Mouse (Mus musculus) myocyte (in vitro differentiated cells): ENCODE measurements at regions not wholly inside any gene's neighbourhood (a gene's known extent, or its start where the extent isn't known, plus 50 kb on each side); places are given as distances from the start of the nearest gene placed in this dataset.

Experiments
- H3K27me3 ChIP-seq: one replicate; pipeline ENCODE4 v1.6.1; 2011; ENCODE audit not compliant: control insufficient read depth, insufficient read depth, insufficient read length
- H3K36me3 ChIP-seq: one replicate; pipeline ENCODE4 v1.6.1; 2011; ENCODE audit not compliant: control insufficient read depth, insufficient read depth
- H3K4me2 ChIP-seq: one replicate; pipeline ENCODE4 v1.6.1; 2011; ENCODE audit warnings: low read depth, control low read depth
- H3K4me3 ChIP-seq: one replicate; pipeline ENCODE4 v1.5.1; 2011; ENCODE audit warnings: mild to moderate bottlenecking, control low read depth, moderate library complexity
- H3K79me2 ChIP-seq: one replicate; pipeline ENCODE4 v1.6.1; 2011; ENCODE audit not compliant: control insufficient read depth, insufficient read depth
- H3ac ChIP-seq: one replicate; pipeline ENCODE4 v1.6.1; 2011; ENCODE audit not compliant: control insufficient read depth, insufficient read length
- CEBPB ChIP-seq: IDR thresholded peaks from 2 replicates; pipeline ENCODE4 v1.6.1; 2011; ENCODE audit warnings: mild to moderate bottlenecking, moderate library complexity; ENCODE audit not compliant: poor library complexity, insufficient read depth, severe bottlenecking
- E2F4 ChIP-seq: IDR thresholded peaks from one replicate; pipeline ENCODE4 v1.6.1; 2011; ENCODE audit warnings: mild to moderate bottlenecking, control low read depth, moderate library complexity; ENCODE audit not compliant: insufficient read depth
- MAX ChIP-seq: IDR thresholded peaks from one replicate; pipeline ENCODE4 v1.6.1; 2011; ENCODE audit warnings: low read depth, mild to moderate bottlenecking, control low read depth
- MYOD1 ChIP-seq, 3 experiments: IDR thresholded peaks; one replicate each; pipeline ENCODE4 v1.6.1; 2011; ENCODE audit warnings: control low read depth in 2 of 3, low read depth in 2 of 3, mild to moderate bottlenecking in 2 of 3, moderate library complexity in 1 of 3; ENCODE audit not compliant: insufficient read length in 2 of 3, control insufficient read depth in 1 of 3
- MYOG ChIP-seq, 3 experiments: IDR thresholded peaks; one replicate each; pipeline ENCODE4 v1.6.1; 2011; ENCODE audit warnings: control low read depth in 2 of 3, low read depth in 2 of 3, mild to moderate bottlenecking in 2 of 3; ENCODE audit not compliant: insufficient read length in 2 of 3, control insufficient read depth in 1 of 3, insufficient read depth in 1 of 3
- POLR2A ChIP-seq: IDR thresholded peaks from one replicate; pipeline ENCODE4 v1.6.1; 2011; ENCODE audit warnings: low read depth, mild to moderate bottlenecking, control low read depth, moderate library complexity; ENCODE audit not compliant: insufficient read length
- POLR2AphosphoS2 ChIP-seq: IDR thresholded peaks from one replicate; pipeline ENCODE4 v1.6.1; 2011; ENCODE audit warnings: low read depth, control low read depth; ENCODE audit not compliant: insufficient read length
- REST ChIP-seq: IDR thresholded peaks from one replicate; pipeline ENCODE4 v1.6.1; 2011; ENCODE audit warnings: mild to moderate bottlenecking, control low read depth, moderate library complexity; ENCODE audit not compliant: insufficient read depth, insufficient read length
- SRF ChIP-seq: IDR thresholded peaks from one replicate; pipeline ENCODE4 v1.6.1; 2011; ENCODE audit warnings: low read depth; ENCODE audit not compliant: control insufficient read depth, insufficient read length
- TCF12 ChIP-seq: IDR thresholded peaks from one replicate; pipeline ENCODE4 v1.6.1; 2011; ENCODE audit warnings: mild to moderate bottlenecking, control low read depth; ENCODE audit not compliant: poor library complexity, insufficient read depth, severe bottlenecking
- TCF3 ChIP-seq: IDR thresholded peaks from one replicate; pipeline ENCODE4 v1.6.1; 2011; ENCODE audit warnings: low read depth, control low read depth; ENCODE audit not compliant: insufficient read length
- USF1 ChIP-seq: IDR thresholded peaks from one replicate; pipeline ENCODE4 v1.6.1; 2011; ENCODE audit warnings: low read depth, mild to moderate bottlenecking, control low read depth, moderate library complexity

DNA sequence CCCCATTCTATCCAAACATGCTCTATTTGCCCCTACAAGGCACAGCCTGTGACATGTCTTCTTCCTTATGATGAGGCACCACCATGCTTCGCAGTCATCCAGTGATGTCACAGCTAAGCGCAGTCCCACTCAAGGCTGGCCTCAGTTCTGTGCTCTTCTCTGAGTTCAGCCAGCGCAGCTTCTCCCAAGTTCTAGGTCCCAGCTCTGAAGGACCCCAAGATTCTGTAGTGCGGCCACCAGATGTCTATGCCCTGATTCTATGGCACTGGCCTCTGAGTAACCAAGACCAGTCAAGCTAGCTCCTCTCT is 443.2 kb upstream of the Smim15 start:
- no peak overlapping the region for H3ac ChIP-seq
- no peak for TF ChIP-seq E2F4
- TF ChIP-seq TCF3 = no peak
- no peak for TF ChIP-seq TCF12
- no peak for TF ChIP-seq POLR2AphosphoS2
- no peak for TF ChIP-seq REST
- TF ChIP-seq SRF = no peak
- no peak for TF ChIP-seq POLR2A
- no peak for TF ChIP-seq MAX
- TF ChIP-seq MYOG (IDR thresholded peaks at IDR 0.05; ENCODE audit: control insufficient read depth in 1 of 3, insufficient read depth in 1 of 3, insufficient read length in 2 of 3, low read depth in 2 of 3) = no peak
- TF ChIP-seq MYOD1 (IDR thresholded peaks at IDR 0.05; ENCODE audit: control insufficient read depth in 1 of 3, insufficient read length in 2 of 3, low read depth in 2 of 3) = no peak
- TF ChIP-seq USF1 = no peak
- TF ChIP-seq CEBPB = no peak
- H3K36me3 ChIP-seq = no peaks in the 10 kb centered on the region
- no peaks in the 10 kb centered on the region for H3K79me2 ChIP-seq
- no peak overlapping the region for H3K4me2 ChIP-seq
- no peak overlapping the region for H3K4me3 ChIP-seq
- H3K27me3 ChIP-seq = no peaks in the 10 kb centered on the region

DNA sequence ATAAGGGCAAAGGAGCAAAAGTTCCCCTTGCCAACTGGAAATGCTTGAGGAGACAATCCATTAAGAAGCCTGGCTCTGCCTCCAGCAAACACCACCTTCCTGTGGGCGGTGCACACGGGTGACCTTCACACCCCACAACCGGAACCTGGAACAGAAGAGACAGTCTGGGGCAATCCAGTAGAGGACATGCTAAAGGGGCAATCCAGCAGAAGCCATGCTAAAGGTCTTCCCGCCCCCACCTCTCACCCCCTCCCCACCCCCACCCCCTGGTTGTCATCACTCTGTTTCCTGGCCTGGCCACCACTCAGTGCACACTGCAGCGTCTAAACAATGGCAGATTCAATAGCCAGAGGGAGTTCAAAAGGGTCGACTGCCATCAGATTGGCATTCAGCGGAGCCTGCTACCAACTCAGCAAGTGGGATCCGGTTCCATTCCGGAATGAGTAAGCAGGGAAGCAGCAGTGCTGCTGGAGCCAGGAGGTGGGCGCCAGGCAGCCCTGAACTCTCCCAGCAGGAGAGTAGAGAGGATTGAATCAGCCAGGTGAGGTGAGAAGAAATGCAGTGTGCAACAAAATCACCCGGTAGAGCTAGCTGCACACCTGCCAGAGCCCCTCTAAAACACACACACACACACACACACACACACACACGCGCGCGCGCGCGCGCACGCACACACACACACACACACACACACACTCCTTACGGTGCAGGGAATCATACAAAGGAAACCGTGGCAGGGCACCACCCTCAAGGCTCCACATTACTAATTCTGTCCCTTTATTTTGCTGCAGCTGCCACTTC is 443.7 kb upstream of the Smim15 start:
- Histone ChIP-seq H3ac (no peak overlapping the region), H3K27me3 (no peaks in the 10 kb centered on the region), H3K36me3 (no peaks in the 10 kb centered on the region), H3K4me2 (no peak overlapping the region), H3K79me2 (no peaks in the 10 kb centered on the region), H3K4me3 (no peak overlapping the region)
- TF ChIP-seq POLR2A (no peak), TCF3 (no peak), SRF (no peak), E2F4 (no peak), MAX (no peak), POLR2AphosphoS2 (no peak), CEBPB (no peak), MYOG (IDR thresholded peaks at IDR 0.05; ENCODE audit: control insufficient read depth in 1 of 3, insufficient read depth in 1 of 3, insufficient read length in 2 of 3, low read depth in 2 of 3) (no peak), USF1 (no peak), REST (no peak), TCF12 (no peak), MYOD1 (IDR thresholded peaks at IDR 0.05; ENCODE audit: control insufficient read depth in 1 of 3, insufficient read length in 2 of 3, low read depth in 2 of 3) (no peak)

DNA sequence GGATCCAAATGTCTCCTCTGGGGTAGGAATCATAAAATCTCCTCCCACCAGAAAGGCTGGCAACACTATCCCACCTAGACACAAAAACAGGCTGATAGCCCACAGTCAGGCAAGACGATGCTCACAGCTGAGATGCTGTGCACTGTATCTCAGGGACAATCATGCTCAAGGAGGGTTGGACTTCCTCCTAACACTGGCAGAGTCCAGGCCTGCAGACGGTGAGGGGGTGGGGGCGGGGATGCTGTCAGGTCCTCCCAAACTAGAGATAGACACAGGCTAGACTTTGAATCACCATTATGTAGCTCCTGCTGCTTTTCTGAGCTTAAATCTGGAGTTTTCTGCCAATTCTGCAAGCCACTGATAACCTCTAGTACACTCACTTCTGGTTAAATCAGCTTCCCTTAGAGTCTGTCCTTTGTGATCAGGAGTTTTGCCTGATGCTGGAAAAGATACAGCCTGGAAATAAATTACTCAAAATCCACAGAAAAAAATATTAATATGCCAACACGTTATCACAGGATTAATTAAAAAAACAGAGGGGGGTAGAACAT is 445.1 kb upstream of the Smim15 start:
- H3K4me2 ChIP-seq = peak overlapping the region; percentile 30
- no peak for TF ChIP-seq POLR2A
- no peak for TF ChIP-seq POLR2AphosphoS2
- TF ChIP-seq REST = no peak
- TF ChIP-seq TCF12 = no peak
- TF ChIP-seq SRF = no peak
- TF ChIP-seq CEBPB = no peak
- TF ChIP-seq MYOG (IDR thresholded peaks at IDR 0.05; ENCODE audit: control insufficient read depth in 1 of 3, insufficient read depth in 1 of 3, insufficient read length in 2 of 3, low read depth in 2 of 3) = no peak
- TF ChIP-seq USF1 = no peak
- TF ChIP-seq E2F4 = no peak
- no peak for TF ChIP-seq MAX
- no peak for TF ChIP-seq TCF3
- no peak for TF ChIP-seq MYOD1 (IDR thresholded peaks at IDR 0.05; ENCODE audit: control insufficient read depth in 1 of 3, insufficient read length in 2 of 3, low read depth in 2 of 3)

DNA sequence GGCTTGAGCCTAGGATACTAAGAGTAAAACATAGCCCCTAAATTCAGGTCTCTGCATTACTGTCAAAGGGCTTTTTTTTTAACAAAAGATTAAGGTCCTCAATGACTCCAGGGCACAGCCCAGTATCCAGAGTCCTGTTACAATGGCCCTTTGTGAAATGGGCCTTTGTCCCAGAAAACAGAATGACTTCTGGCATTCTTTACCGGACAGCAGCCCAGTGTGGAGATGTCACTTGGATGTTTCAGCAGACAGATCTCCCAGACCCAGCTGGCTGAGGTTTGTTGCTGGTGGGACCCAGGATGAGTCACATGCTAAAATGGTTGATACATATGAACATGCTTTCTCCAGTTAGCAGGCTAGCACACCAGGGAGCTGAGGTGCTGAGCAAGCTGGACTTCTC is 445.9 kb upstream of the Smim15 start:
- Histone ChIP-seq H3K4me3 (no peak overlapping the region), H3K4me2 (peak overlapping the region; percentile 30), H3K27me3 (no peaks in the 10 kb centered on the region), H3K79me2 (no peaks in the 10 kb centered on the region), H3K36me3 (no peaks in the 10 kb centered on the region), H3ac (no peak overlapping the region)
- TF ChIP-seq TCF12 (no peak), TCF3 (no peak), POLR2A (no peak), USF1 (no peak), REST (no peak), MYOG (IDR thresholded peaks at IDR 0.05; ENCODE audit: control insufficient read depth in 1 of 3, insufficient read depth in 1 of 3, insufficient read length in 2 of 3, low read depth in 2 of 3) (no peak), MYOD1 (IDR thresholded peaks at IDR 0.05; ENCODE audit: control insufficient read depth in 1 of 3, insufficient read length in 2 of 3, low read depth in 2 of 3) (peak in 1 of 3 experiments; percentile 2), E2F4 (no peak)

More for the DNA sequence above, 445.1 kb upstream of the Smim15 start:
- no peak overlapping the region for H3ac ChIP-seq
- no peaks in the 10 kb centered on the region for H3K36me3 ChIP-seq
- no peaks in the 10 kb centered on the region for H3K27me3 ChIP-seq
- no peak overlapping the region for H3K4me3 ChIP-seq
- no peaks in the 10 kb centered on the region for H3K79me2 ChIP-seq
